Mouse (Mus musculus): Measurements from ENCODE around the gene Cops7b. TPM values are rescaled to one million over a fixed set of nuclear protein-coding genes. Genes with fewer than 3 reads are reported as not detected.

Cops7b gene
- 56.2 and 56.8 TPM in 2 replicates for polyA plus RNA-seq (2012; ENCODE audit: low replicate concordance)

DNA sequence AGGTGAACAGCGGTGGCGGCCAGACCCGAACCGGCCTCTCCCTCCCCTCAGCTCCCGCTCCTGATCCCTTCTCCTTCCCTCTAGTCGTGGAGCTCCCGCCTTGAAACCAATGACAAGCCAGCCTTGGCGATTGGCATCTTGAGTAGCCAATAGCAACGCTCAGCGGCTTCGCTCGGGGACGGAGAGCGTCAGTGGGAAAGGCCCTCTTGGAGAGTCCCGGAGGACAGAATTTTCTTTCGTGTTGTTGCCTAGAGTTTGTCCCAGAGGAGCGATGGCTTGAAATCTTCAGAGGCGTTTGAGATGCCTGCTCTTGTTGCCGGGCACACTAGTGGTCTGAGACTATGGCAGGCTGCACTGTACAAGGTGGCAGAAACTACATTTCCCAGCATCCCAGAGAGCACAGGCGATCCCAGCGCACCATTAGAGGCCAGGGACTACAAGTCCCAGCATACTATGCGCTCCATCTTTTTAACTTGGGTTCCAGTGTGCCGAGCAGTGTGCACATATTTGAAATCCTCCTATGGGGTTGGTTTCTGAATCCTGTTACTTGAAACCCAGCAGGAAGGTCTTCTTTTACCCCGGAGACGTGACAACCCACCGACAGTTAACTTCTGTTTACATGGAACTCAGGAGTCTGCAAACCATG is at the start of gene Cops7b, which contains the start of gene Pde6d:
TSS of gene Cops7b (plus strand) at position 454 of the 646 bp plus-strand sequence.
TSS of gene Pde6d (minus strand) at position 179 of the 646 bp plus-strand sequence.

Other genes with a start within 250 kb of the Cops7b start
- gene Ncl, start 223.5 kb upstream of the Cops7b start, polyA plus RNA-seq (2012; ENCODE audit: low replicate concordance): 490 and 493 TPM in 2 replicates
- not detected in 2 replicates for gene Nmur1, start 156.7 kb upstream of the Cops7b start, polyA plus RNA-seq (2012; ENCODE audit: low replicate concordance)
- gene Tex44, start 156.6 kb upstream of the Cops7b start, polyA plus RNA-seq (2012; ENCODE audit: low replicate concordance): not detected in 2 replicates
- gene Ptma, start 56.2 kb upstream of the Cops7b start, polyA plus RNA-seq (2012; ENCODE audit: low replicate concordance): 4,878 and 14,583 TPM in 2 replicates
- 17.0 and 53.0 TPM in 2 replicates for gene Pde6d, start 275 bp upstream of the Cops7b start, polyA plus RNA-seq (2012; ENCODE audit: low replicate concordance)
- 0.17 and 0.40 TPM in 2 replicates for gene Nppc, start 87.7 kb downstream of the Cops7b start, polyA plus RNA-seq (2012; ENCODE audit: low replicate concordance)
- gene Dis3l2, start 120.9 kb downstream of the Cops7b start, polyA plus RNA-seq (2012; ENCODE audit: low replicate concordance): 2.9 and 7.5 TPM in 2 replicates